Mouse (Mus musculus) urinary bladder, postnatal 10 days (tissue): ENCODE data around the gene Olfr222.
"Not testable (repeated sequence)": the region's sequence is repeated elsewhere in the genome, so short reads cannot be mapped to it uniquely, and the experiment has no call there.

Experiments
- DNase-seq: peaks from one replicate; pipeline ENCODE4 v3.0.0; 2022; ENCODE audit warnings: low spot score

Gene Olfr222

DNA sequence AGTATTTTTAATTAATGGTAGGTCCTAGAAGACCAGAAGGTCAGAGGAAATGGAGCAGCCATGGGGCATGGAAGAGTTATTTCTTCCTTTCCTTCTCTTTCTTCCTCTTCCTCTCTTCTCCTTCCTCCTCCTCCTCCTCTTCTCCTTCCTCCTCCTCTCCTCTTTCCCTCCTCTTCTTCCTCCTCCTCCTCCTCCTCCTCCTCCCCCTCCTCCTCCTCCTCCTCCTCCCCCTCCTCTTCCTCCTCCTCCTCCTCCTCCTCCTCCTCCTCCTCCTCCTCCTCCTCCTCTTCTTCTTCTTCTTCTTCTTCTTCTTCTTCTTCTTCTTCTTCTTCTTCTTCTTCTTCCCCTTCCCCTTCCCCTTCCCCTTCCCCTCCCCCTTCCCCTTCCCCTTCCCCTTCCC lies at the start of gene Olfr222:
Gene Olfr222, minus strand, starts transcription at position 101 of the 400 bp plus-strand sequence.
- not testable (repeated sequence) for DNase-seq

DNA sequence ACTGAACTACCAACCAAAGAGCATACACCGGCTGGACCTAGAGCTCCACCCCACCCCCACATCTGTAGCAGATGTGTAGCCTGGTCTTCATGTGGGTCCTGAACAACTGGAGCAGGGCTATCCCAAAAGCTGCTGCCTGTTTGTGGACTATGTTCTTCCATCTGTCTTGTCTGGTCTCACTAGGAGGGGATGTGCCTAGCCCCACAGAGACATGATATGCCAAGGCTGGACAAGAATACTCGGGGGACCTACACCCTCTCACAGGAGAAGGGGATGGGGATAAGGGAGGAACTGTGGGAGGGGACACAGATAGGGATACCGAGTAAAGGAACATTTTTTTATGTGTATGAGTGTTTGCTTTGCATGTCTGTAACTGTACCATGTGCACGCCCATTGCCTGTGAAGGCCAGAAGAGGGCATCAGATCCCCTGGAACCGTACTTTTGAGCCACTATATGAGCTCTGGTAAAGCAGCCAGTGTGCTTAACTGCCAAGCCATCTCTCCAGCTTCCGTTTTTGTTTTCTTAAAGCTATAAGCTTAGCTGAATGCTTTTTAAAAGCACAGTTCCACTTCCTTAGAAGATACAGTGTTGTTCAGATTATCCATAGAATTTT lies 48.1 kb upstream of the Olfr222 start:
- DNase-seq, result no peak

DNA sequence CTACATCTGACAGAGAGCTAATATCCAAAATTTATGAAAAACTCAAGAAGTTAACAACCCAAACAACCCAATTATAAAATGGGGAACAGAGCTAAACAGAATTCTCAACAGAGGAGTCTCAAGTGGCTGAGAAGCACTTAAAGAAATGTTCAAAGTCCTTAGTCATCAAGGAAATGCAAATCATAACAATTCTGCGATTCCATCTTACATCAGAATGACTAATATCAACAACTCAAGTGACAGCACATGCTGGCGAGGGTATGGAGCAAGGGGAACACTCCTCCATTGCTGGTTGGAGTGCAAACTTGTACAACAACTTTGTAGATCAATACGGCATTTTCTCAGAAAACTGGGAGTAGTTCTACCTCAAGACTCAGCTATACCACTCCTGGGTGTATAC lies 46.2 kb upstream of the Olfr222 start:
- no peak for DNase-seq

DNA sequence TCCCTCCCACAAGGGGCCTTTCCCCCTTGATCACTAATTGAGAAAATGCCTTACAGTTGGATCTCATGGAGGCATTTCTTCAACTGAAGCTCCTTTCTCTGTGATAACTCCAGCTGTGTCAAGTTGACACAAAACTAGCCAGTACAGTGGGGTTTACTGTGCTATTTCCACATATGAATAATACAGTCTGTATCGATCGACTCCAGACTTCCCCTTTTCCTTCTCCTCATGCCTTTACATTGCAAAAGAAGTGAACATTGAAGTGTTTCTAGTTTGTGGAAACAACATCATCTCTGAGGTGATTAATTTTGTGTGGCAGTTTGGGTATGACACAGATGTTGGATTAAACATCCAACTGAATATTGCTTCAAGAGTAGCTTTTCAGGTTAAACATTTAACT lies 41.0 kb upstream of the Olfr222 start:
- DNase-seq, result not testable (repeated sequence)

DNA sequence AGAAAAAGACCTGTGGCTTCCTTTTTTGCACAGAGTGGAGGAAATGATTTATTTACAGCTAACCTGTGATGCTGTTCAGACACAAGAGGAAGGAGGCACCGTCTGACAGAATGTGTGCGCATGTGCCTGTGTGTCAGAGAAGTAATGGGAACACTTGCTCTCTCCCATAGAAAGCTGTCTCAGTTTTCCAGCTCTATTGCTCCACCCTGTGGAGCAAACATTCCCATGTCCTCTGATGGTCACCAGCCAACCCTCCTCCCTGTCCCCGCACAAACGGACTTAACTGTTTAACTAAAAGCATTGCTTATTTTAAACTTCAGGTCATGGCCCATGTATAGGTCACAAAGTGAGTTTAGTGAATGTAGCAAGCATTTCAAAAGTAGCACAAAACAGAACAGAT lies 38.1 kb upstream of the Olfr222 start:
- no peak for DNase-seq

DNA sequence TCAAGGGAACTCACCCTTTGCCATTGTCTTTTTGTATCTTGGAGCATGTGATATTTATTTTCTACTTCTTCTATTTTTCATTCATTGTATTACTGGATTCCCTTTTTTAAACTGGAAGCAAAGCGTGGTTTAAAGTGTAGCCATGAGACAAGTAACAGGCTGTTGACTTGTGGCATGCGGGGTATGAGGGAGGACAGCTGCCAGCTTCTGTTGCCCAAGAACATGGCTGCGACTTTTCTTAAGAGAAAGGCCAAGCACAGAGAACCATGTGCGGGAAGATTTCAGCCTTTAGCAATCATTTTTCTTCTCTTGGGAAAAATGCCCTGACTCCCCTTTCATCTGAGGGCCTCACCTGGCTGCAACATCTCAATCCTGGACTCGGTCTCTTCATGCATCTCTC lies 35.6 kb upstream of the Olfr222 start:
- no peak for DNase-seq

DNA sequence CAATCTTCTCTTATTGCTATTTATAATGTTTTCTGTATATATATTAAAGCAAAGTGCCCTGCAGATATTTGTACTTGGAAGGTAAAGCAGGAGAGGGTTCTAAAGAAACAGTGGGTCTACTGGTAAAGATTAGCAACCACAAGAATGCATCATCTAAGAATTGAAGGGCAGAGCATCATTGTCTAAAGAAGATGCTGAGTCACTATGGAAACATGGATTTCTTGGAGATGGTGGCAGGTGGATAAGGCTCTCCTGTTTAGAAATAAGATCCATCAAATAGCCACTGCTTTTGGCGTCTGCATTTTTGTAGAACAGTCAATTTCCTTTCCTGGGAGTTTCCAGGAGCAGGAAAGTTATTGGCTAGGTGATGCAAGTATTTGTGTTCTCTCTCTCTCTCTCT lies 26.3 kb upstream of the Olfr222 start:
- no peak for DNase-seq

DNA sequence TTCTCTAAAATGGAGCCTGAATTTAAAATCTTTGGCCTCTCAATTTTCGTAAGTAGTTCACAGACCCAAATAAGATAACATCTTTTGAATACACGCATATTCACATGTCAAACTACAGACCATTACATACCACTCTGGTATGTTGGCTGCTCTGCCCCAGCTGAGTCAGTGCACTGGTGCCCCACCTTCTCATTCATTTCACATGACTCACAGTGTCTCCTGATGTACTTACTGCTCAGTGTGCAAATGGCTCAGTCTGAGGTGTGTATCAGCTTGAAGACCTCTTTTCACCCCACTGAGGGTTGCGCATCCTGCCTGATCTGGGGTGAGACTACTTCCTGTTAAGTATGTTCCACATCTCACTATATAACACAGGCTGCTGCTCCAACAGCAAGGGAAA lies 24.8 kb upstream of the Olfr222 start:
- no peak for DNase-seq

DNA sequence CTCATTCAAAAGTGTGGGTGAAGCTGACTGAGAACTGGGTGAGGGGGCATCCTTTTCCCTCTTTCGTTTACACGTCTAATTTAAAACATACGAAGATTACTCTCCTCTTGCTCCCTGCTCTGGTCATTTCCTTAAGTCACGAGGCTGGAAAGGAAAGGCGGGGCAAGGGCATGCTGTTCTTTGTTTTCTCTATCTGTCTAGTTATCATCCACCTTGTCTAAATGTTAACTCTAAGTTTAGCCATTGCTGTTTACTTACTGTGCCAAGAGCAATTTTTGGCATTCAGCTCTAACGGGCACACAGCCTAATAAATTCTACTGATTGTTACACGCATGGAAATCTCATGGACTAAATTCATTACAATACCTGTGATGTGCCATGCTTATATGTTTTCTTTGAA lies 23.2 kb upstream of the Olfr222 start:
- DNase-seq, result no peak

DNA sequence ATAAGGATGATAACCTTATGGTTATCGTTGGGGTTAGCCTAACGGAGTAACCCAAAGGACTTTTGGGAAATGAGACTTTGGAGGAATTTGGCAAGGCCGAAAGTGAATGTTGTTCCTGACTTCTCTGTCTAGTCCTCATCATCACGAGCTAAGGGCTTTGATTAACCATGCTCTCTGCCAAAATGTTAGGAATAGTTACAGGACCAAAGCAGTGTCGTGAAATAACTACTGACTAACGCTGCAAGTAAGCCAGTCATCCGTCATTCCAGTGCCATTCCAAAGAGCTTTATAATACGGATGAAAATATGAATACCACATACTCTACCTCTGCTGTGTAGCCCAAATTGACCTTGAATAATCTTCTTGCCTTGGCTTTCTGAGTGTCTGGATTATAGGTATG lies 20.9 kb upstream of the Olfr222 start:
- DNase-seq, result no peak

DNA sequence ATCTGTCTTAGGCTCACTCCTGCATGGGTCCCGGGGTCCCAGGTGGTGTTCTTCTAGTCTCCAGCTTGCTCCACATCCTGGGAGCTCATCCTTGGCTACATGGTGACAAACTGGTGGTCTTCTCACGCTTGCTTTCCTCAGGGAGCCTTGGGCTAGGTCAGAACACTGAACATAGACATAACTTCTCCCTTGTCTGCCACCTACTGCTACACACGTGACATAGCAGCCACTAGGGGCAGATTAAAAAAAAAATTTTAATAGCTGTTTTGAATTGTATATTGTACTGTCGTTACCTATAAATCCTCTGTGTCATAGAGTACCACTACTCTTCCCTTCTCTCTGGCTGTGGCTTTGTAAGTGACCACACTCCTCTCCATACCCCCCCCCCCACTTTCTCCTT lies 20.1 kb upstream of the Olfr222 start:
- DNase-seq, result no peak

DNA sequence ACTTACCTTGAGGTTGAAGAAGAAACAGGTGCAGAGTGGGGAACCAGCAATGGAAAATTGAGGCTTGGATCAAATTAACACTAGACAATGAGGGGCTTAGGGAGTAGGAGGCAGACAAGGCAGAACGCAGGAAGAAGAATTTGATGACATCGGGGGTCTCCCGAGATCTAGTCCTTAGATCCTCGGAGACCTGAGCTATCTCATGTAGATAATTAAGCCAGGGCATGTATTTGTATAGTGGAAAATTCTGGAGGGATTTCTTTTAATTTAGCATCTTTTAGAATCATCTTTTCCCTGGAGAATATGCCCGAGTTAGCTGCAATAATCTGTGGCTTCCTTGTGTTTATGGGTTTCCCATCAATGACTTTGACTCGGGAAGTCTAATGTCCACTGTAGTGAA lies 17.2 kb upstream of the Olfr222 start, which contains the start of gene Olfr223:
Gene Olfr223, minus strand, starts transcription at position 101 of the 400 bp plus-strand sequence.
- DNase-seq, result no peak

DNA sequence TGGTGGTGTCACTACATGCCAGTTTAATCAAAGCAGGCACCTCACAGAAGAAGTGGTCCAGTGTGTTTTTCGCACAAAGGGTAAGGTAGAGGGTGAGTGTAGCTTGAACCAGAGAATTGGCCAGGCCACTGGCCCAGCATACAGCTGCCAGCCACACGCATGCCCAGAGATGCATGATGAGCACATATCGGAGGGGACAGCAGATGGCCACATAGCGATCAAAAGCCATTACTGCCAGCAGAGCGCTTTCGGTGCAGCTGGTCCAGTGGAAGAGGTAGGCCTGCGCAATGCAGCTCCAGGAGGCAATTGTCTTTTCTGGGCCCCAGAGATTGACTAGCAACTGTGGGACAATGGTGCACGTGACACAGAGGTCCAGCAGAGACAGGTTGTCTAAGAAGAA lies 13.5 kb upstream of the Olfr222 start:
- DNase-seq, result no peak

DNA sequence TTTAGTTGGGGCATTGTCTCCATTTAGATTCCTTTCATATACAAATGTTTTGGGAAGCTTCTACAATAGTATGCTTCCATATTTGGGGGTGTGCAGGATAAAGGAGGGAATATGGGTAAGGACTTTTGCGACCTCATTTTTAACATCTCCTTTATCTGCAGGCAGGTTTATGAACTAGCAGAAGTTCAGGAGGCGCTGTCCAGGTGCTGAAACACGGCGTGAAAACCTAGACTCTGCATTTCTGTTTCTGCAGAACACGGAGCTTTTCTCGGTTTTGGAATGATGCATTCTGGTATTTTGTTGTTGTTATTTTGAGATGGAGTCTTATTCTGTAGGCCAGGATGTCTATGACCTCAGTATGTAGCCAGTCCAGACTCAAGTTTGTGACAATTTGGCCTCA lies 8.5 kb upstream of the Olfr222 start:
- no peak for DNase-seq

DNA sequence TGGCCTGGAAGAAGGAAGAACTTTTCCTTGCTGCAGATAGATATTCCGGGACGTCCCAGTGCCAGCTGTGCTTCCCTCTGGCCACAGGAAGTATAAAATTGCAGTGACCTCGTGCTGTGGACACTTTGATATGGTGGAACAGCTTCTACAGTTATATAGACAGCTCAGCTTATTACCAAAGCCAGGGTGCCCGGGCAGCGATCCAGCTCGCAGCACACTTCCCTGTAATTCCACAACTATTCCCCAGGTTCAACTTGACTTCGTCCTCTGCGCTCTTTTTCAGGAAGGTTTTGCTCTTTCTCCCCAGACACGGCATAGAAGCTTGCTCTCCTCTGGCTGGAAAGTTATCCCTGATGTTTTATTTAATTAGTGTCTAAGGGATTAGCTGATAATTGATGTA lies 309 bp downstream of the Olfr222 start:
- DNase-seq, result no peak

DNA sequence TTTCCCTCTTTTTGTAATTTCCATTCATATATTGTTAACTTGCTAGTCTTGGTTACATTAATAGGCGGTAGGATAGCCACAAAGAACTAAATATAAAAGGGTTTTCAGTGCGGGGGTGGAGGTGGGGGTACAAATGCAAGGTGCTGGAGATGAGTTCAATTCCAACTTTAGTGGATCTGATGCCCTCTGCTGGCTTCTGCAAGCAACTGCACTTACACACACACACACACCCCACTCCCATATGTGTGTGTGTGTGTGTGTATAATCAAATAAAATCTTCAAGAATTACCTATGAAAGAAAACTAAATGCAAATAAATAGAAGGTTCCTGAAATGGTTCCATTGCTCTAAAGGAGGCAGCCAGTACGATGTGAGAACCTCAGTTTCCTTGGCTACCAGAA lies 6.7 kb downstream of the Olfr222 start:
- no peak for DNase-seq

DNA sequence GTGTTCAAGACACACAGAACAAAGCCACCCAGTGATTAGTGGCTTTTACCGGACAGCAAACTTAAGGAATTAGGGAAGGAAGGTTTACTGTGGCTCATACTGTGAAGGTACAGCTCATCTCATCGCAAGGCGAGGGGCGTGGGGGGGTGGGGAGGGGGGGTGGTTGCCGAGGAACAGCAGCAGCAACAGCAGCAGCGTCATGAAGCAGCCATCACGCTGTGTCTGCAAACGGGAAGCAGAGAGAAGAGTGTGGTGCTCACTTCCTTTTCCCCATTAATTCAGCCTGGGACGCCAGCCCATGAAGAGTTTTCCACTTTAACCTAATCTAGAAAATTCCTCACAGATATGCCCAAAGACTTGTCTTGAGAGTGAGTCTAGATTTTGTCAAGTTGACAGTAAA lies 13.2 kb downstream of the Olfr222 start:
- no peak for DNase-seq

DNA sequence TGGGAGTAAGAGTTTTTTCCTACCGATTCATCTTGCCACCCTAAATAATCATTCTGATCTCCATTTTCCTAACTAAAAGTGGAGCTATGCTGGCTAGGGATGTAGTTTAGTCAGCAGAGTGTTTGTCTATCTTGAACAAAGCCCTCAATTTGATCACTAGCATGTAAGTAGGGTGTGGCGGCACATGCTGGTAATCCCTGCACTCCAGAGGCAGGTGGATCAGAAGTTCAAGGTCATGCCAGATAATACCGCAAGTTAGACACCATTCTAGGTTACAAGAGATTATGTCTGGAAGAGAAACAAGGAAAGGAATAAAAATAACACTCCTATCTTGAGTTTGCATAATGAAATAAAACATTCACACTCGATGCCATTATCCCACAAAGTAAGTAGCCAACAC lies 13.7 kb downstream of the Olfr222 start:
- DNase-seq, result no peak

DNA sequence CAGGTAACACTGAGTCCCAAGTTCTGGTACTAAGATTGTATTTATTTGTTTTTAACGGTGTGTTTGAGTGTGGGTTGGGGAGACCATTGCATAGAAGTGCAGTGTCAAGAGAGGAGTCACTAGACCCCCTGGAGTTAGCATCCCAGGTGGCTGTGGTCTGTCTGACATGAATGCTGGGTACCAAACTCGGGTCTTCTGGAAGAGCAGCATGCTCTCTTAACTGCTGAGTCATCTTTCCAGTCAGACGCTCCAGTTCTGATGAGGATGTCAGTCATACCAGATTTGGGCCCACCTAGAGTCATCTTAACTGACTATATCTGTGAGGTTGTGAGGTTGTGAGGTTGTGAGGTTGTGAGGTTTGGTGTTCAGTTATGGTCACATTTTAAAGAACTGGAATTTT lies 15.1 kb downstream of the Olfr222 start:
- DNase-seq, result no peak

DNA sequence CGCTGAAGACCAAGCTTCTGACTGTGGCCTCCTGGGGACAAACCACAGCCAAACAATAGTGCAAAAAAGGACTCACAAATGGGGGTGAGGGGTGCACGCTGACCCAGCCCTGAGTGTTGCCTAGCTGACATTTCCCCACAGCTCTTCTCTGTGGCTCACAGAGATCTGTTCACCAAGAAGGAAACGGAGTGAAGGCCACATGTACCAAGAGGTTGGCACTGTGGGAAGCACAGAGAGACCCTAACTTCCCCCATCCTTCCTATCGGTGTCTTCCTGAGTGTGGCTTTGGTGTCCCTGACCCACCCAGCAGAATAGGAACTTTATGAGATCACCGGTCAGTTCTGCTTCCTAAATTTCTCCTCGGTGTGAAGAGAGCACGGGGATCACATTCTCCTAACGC lies 21.5 kb downstream of the Olfr222 start:
- no peak for DNase-seq

DNA sequence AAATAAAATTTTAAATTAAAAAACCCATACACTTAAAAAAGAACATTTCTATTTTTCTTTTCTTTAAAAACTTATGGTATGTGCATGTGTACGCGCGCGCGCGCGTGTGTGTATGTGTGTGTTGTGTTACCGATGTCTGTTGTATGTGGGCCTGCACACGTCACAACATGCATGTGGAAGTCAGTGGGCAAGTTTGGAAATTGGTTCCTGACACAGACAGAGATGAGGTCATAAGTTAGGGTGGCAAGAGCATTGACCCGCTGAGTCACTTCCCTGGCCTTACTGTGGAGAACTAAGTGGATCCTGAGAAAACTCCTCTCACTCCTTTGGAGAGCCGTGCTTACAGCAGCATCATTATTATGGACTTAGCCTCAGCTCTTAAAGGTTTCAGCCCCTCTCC lies 21.9 kb downstream of the Olfr222 start:
- no peak for DNase-seq

DNA sequence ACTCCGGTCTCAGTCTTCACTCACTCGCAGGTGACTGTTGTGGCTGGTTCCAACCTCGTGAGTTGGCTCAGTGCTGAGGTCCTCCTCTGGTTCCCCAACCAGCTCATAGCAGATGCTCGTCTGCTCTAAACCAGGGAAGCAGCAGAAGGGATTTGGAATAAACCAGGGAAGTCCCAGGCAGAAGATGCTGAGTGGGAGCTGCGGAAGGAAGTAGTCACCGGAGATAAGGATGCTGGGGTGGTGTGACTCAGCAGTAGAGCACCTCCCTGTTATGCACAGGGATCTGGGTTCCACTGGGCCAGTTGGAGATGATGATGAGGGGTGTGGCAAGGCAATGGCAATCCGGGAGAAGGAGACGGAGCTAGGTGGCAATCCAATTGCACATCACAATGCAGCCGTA lies 32.0 kb downstream of the Olfr222 start:
- no peak for DNase-seq

DNA sequence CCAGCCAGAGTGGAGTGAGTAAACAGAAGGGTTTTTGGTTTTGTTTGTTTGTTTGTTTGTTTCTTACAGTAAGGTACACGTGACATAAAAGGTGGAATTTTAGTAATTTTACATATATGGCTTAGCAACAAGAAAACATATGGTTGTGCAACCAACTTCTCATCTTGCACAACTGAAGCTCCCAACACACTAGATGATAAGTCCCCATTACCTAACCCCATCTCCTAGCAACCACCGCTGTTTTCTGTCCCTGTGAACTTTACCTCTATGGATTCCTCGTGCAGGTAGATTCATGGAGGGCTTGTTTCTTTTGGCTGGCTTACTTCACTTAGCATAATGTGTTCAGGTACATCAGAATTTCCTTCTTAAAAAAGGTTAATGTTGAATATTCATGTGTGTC lies 32.7 kb downstream of the Olfr222 start:
- DNase-seq, result no peak

DNA sequence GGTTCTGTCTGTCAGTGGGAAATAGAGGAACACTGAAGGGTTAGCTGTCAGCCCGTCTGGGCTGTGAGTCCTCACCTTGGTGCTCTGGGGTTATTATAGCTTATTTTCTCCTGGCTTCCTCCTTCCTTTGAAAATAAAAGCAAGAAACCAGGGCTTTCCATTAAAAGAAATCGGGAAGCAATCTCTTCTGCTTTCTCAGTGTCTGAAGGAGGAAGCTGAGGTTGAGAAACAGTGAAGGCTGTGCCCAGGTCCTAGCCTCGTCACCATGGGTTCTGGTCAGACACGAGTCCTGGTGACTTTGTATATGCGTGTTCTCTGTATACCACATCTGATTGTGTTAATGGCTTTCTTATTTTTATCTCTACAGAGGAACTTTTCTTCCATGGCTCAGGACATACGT lies 33.6 kb downstream of the Olfr222 start:
- no peak for DNase-seq

DNA sequence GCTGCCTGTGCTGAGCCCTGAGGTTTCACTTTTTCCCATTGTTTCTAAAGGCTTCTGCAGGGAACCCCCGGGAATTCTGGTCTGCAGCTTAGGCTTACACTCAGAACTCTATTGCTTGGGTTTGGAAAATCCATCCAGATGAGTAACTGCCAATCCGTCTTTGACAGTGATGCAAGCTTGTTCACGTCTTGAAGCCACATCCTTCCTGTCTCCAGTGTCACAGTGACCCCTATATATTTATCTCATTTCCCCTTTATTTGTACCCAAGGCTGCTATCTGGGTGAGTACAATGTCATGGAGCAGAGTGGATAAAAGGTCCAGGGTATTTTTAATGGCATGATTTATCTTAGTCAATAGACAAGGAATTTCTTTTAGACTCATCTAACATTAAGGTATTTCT lies 34.7 kb downstream of the Olfr222 start, which contains the start of gene Nlrp3:
Gene Nlrp3, plus strand, starts transcription at position 245 of the 400 bp plus-strand sequence.
- no peak for DNase-seq
